Mouse (Mus musculus) cerebellum, adult 9-10 months (tissue): ENCODE measurements around the gene Gm49661.
A peak's percentile ranks its signal among the peaks of the same experiment; 100 is the strongest.

Experiments
- DNase-seq: peaks from one replicate; pipeline ENCODE4 v3.0.0; 2022

Gene Gm49661

GRCm38 (mm10) chr8:84969241-84970134 lies at the start of gene Gm49661, which contains the start of the genes Prdx2 and Rnaseh2a:
Gene Gm49661 (minus strand): TSS chr8:84969433.
Gene Prdx2 (plus strand): TSS chr8:84969587.
Gene Rnaseh2a (minus strand): TSS chr8:84969767.
- peak; percentile 78 for DNase-seq

GRCm38 (mm10) chr8:85017209-85017608 lies 48.0 kb upstream of the Gm49661 start:
- no peak for DNase-seq

- DNase-seq = no peak
These were observed 47.5 kb upstream of the Gm49661 start for GRCm38 (mm10) chr8:85016724-85017123.

- DNase-seq = no peak
These were observed 45.2 kb upstream of the Gm49661 start, which contains the start of gene Best2 for GRCm38 (mm10) chr8:85014431-85014830. Gene Best2 (minus strand): TSS chr8:85014531.

- peak; percentile 81 for DNase-seq
These were observed 44.1 kb upstream of the Gm49661 start for GRCm38 (mm10) chr8:85013230-85013840.

- no peak for DNase-seq
These were observed 42.0 kb upstream of the Gm49661 start for GRCm38 (mm10) chr8:85011242-85011641.

GRCm38 (mm10) chr8:85007686-85008085 lies 38.5 kb upstream of the Gm49661 start:
- no peak for DNase-seq

GRCm38 (mm10) chr8:84997649-84998295 lies 28.5 kb upstream of the Gm49661 start:
- DNase-seq = peak; percentile 95

- no peak for DNase-seq
These were observed 27.7 kb upstream of the Gm49661 start for GRCm38 (mm10) chr8:84996978-84997377.

- DNase-seq = no peak
These were observed 26.4 kb upstream of the Gm49661 start for GRCm38 (mm10) chr8:84995680-84996079.

GRCm38 (mm10) chr8:84994375-84994774 lies 25.1 kb upstream of the Gm49661 start:
- DNase-seq = no peak

GRCm38 (mm10) chr8:84990836-84991235 lies 21.6 kb upstream of the Gm49661 start:
- DNase-seq = peak; percentile 85

GRCm38 (mm10) chr8:84990349-84990748 lies 21.1 kb upstream of the Gm49661 start, which contains the start of gene Hook2:
Gene Hook2 (plus strand): TSS chr8:84990603.
- peak; percentile 98 for DNase-seq

GRCm38 (mm10) chr8:84989810-84990209 lies 20.6 kb upstream of the Gm49661 start:
- DNase-seq = peak; percentile 93

GRCm38 (mm10) chr8:84989311-84989731 lies 20.1 kb upstream of the Gm49661 start:
- DNase-seq = peak; percentile 78

- peak; percentile 57 for DNase-seq
These were observed 18.7 kb upstream of the Gm49661 start for GRCm38 (mm10) chr8:84987903-84988302.

GRCm38 (mm10) chr8:84987388-84987787 lies 18.2 kb upstream of the Gm49661 start:
- DNase-seq = no peak

- peak; percentile 40 for DNase-seq
These were observed 17.2 kb upstream of the Gm49661 start for GRCm38 (mm10) chr8:84986379-84986945.

- peak; percentile 92 for DNase-seq
These were observed 16.6 kb upstream of the Gm49661 start for GRCm38 (mm10) chr8:84985684-84986378.

- no peak for DNase-seq
These were observed 15.9 kb upstream of the Gm49661 start for GRCm38 (mm10) chr8:84985049-84985683.

- peak; percentile 64 for DNase-seq
These were observed 15.2 kb upstream of the Gm49661 start for GRCm38 (mm10) chr8:84984294-84985048.
